Mouse (Mus musculus) v-Abl transformed pro-B cells (cell line): Measurements from ENCODE around the gene Nr4a2.

ENCODE experiments used
- in situ Hi-C, 2 experiments: fragments of 400-800 bp; cut with MboI; formaldehyde crosslinking; loops; one replicate each; pipeline ENCODE4 v1.15.1; 2025; ENCODE audit not compliant: unreplicated experiment in 2 of 2

Nr4a2 gene

GRCm38 (mm10) chr2:57113431-57113830, 10.4 kb downstream of the Nr4a2 start:
- in situ Hi-C loops: loop anchor here (10.0 to 25.0 kb wide), 4 partner anchors 201 to 1449 kb away; partner anchors contain the start of genes Acvr1 (in 1 of the 2) and Upp2 (in 1 of the 2)

GRCm38 (mm10) chr2:57112949-57113348, 10.9 kb downstream of the Nr4a2 start:
- in situ Hi-C loops: loop anchor here (10.0 to 25.0 kb wide), 4 partner anchors 202 to 1449 kb away; partner anchors contain the start of genes Acvr1 (in 1 of the 2) and Upp2 (in 1 of the 2)

- in situ Hi-C loops: loop anchor here (10.0 to 25.0 kb wide), 4 partner anchors 203 to 1450 kb away; partner anchors contain the start of genes Acvr1 (in 1 of the 2) and Upp2 (in 1 of the 2)
These were observed 11.8 kb downstream of the Nr4a2 start for GRCm38 (mm10) chr2:57111791-57112538.

GRCm38 (mm10) chr2:57111011-57111790, 12.6 kb downstream of the Nr4a2 start:
- in situ Hi-C loops: loop anchor here (10.0 to 25.0 kb wide), 4 partner anchors 204 to 1451 kb away; partner anchors contain the start of genes Acvr1 (in 1 of the 2) and Upp2 (in 1 of the 2)

- in situ Hi-C loops: loop anchor here (10.0 to 25.0 kb wide), 4 partner anchors 204 to 1452 kb away; partner anchors contain the start of genes Acvr1 (in 1 of the 2) and Upp2 (in 1 of the 2)
These were observed 13.4 kb downstream of the Nr4a2 start for GRCm38 (mm10) chr2:57110401-57110800.

- in situ Hi-C loops: loop anchor here (10.0 to 25.0 kb wide), 4 partner anchors 205 to 1452 kb away; partner anchors contain the start of genes Acvr1 (in 1 of the 2) and Upp2 (in 1 of the 2)
These were observed 13.9 kb downstream of the Nr4a2 start for GRCm38 (mm10) chr2:57109926-57110325.

- in situ Hi-C loops: loop anchor here (25.0 kb wide), 2 partner anchors 1053 to 1453 kb away; partner anchors contain the start of genes Acvr1 (in 1 of the 2) and Upp2 (in 1 of the 2)
These were observed 14.5 kb downstream of the Nr4a2 start for GRCm38 (mm10) chr2:57109301-57109700.

GRCm38 (mm10) chr2:57108349-57108930, 15.4 kb downstream of the Nr4a2 start:
- in situ Hi-C loops: loop anchor here (25.0 kb wide), 2 partner anchors 1054 to 1454 kb away; partner anchors contain the start of genes Acvr1 (in 1 of the 2) and Upp2 (in 1 of the 2)

- in situ Hi-C loops: loop anchor here (25.0 kb wide), 2 partner anchors 1057 to 1457 kb away; partner anchors contain the start of genes Acvr1 (in 1 of the 2) and Upp2 (in 1 of the 2)
These were observed 18.4 kb downstream of the Nr4a2 start for GRCm38 (mm10) chr2:57105401-57105800.

- in situ Hi-C loops: loop anchor here (25.0 kb wide), 2 partner anchors 1058 to 1458 kb away; partner anchors contain the start of genes Acvr1 (in 1 of the 2) and Upp2 (in 1 of the 2)
These were observed 19.1 kb downstream of the Nr4a2 start for GRCm38 (mm10) chr2:57104731-57105130.

- in situ Hi-C loops: loop anchor here (25.0 kb wide), 2 partner anchors 1058 to 1458 kb away; partner anchors contain the start of genes Acvr1 (in 1 of the 2) and Upp2 (in 1 of the 2)
These were observed 19.8 kb downstream of the Nr4a2 start for GRCm38 (mm10) chr2:57103845-57104660.

- in situ Hi-C loops: loop anchor here (25.0 kb wide), 2 partner anchors 1059 to 1459 kb away; partner anchors contain the start of genes Acvr1 (in 1 of the 2) and Upp2 (in 1 of the 2)
These were observed 20.7 kb downstream of the Nr4a2 start for GRCm38 (mm10) chr2:57102856-57103844.

- in situ Hi-C loops: loop anchor here (25.0 kb wide), 2 partner anchors 1060 to 1460 kb away; partner anchors contain the start of genes Acvr1 (in 1 of the 2) and Upp2 (in 1 of the 2)
These were observed 21.5 kb downstream of the Nr4a2 start for GRCm38 (mm10) chr2:57102091-57102855.

- in situ Hi-C loops: loop anchor here (25.0 kb wide), 2 partner anchors 1062 to 1462 kb away; partner anchors contain the start of genes Acvr1 (in 1 of the 2) and Upp2 (in 1 of the 2)
These were observed 23.6 kb downstream of the Nr4a2 start for GRCm38 (mm10) chr2:57100241-57100640.

- in situ Hi-C loops: no loop called here
These were observed 51.4 kb downstream of the Nr4a2 start for GRCm38 (mm10) chr2:57072452-57072851.

GRCm38 (mm10) chr2:57063480-57063879, 60.3 kb downstream of the Nr4a2 start:
- in situ Hi-C loops: no loop called here
